Mouse (Mus musculus) thymus, postnatal 14 days (tissue): ENCODE results near the gene Fbxo36.

Source experiments
- DNase-seq: peaks from one replicate; pipeline ENCODE4 v3.0.0; 2021

Gene Fbxo36

GRCm38 (mm10) chr1:84839309-84840017 lies at the start of gene Fbxo36:
TSS of gene Fbxo36 (plus strand) at chr1:84839841.
- peak; percentile 93 for DNase-seq

GRCm38 (mm10) chr1:84791393-84791792 lies 48.2 kb upstream of the Fbxo36 start:
- no peak for DNase-seq

- no peak for DNase-seq
These were observed 44.3 kb upstream of the Fbxo36 start for GRCm38 (mm10) chr1:84795335-84795734.

- no peak for DNase-seq
These were observed 40.5 kb upstream of the Fbxo36 start for GRCm38 (mm10) chr1:84799166-84799565.

- no peak for DNase-seq
These were observed 35.9 kb upstream of the Fbxo36 start for GRCm38 (mm10) chr1:84803788-84804187.

- DNase-seq, result no peak
These were observed 22.0 kb upstream of the Fbxo36 start for GRCm38 (mm10) chr1:84817596-84817995.

GRCm38 (mm10) chr1:84825091-84825490 lies 14.6 kb upstream of the Fbxo36 start:
- DNase-seq, result no peak

- peak; percentile 20 for DNase-seq
These were observed 2.0 kb upstream of the Fbxo36 start for GRCm38 (mm10) chr1:84837523-84838145.

- no peak for DNase-seq
These were observed 1.5 kb upstream of the Fbxo36 start for GRCm38 (mm10) chr1:84838156-84838555.

- peak; percentile 93 for DNase-seq
These were observed 955 bp upstream of the Fbxo36 start for GRCm38 (mm10) chr1:84838621-84839151.

GRCm38 (mm10) chr1:84840018-84840664 lies 500 bp downstream of the Fbxo36 start, which contains the start of gene Trip12:
TSS of gene Trip12 (minus strand) at chr1:84840516.
- no peak for DNase-seq

- DNase-seq, result no peak
These were observed 1.4 kb downstream of the Fbxo36 start for GRCm38 (mm10) chr1:84841061-84841460.

GRCm38 (mm10) chr1:84843366-84843765 lies 3.7 kb downstream of the Fbxo36 start:
- no peak for DNase-seq

- no peak for DNase-seq
These were observed 8.1 kb downstream of the Fbxo36 start for GRCm38 (mm10) chr1:84847698-84848097.

GRCm38 (mm10) chr1:84848335-84848734 lies 8.7 kb downstream of the Fbxo36 start:
- DNase-seq, result no peak

GRCm38 (mm10) chr1:84848801-84849455 lies 9.3 kb downstream of the Fbxo36 start:
- no peak for DNase-seq

GRCm38 (mm10) chr1:84849804-84850203 lies 10.2 kb downstream of the Fbxo36 start:
- no peak for DNase-seq

- no peak for DNase-seq
These were observed 10.8 kb downstream of the Fbxo36 start for GRCm38 (mm10) chr1:84850471-84850870.

- no peak for DNase-seq
These were observed 12.0 kb downstream of the Fbxo36 start for GRCm38 (mm10) chr1:84851512-84852235.

GRCm38 (mm10) chr1:84853721-84854120 lies 14.1 kb downstream of the Fbxo36 start:
- DNase-seq, result no peak

GRCm38 (mm10) chr1:84854966-84855365 lies 15.3 kb downstream of the Fbxo36 start:
- no peak for DNase-seq

- no peak for DNase-seq
These were observed 16.1 kb downstream of the Fbxo36 start for GRCm38 (mm10) chr1:84855756-84856155.
